ENCODE assay signal across 8 mouse cellular contexts in the genomic region with DNA sequence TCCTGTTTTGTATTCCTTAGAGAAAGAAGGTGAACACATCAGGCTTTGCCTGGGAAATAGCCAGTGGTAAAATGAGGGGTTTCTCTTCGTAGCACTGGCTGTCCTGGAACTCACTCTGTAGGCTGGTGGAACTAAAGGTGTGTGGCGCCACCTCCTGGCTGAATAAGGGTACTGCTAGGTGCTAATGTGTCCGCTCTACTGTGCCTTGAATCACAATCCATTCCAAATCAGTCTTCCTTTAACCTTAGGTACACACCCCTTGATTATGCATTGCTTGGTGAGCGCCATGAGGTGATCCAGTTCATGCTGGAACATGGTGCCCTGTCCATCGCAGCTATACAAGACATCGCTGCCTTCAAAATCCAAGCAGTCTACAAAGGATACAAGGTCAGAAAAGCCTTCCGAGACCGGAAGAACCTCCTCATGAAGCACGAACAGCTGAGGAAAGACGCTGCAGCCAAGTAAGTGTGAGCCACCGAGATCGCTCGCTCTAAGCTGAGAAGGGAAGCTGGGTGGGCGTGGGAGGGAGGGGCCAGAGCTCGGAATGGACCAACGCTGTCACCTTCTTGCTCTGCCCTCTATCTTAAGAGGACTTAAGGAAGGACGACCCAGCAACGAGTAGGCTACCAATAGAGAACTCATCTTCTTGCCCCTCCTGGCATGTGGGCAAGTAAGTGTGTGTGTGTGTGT.
DNase-seq lines count a peak whose midpoint lies in the region; ATAC-seq and TF ChIP-seq lines count a peak whose summit lies in the region.

No protein-coding gene starts in this region.

- H3K4me2 ChIP-seq in heart, embryonic 16.5 days (ENCODE audit: low read depth, low read length), result peak overlapping the region; percentile 63

- no peaks in the 10 kb centered on the region for H3K27me3 ChIP-seq in heart, embryonic 16.5 days (ENCODE audit: control insufficient read depth, insufficient read depth, low read length)

- peak; percentile 74; the same call in 1 of the 2 replicates for TF ChIP-seq CTCF in embryonic fibroblast, embryonic 13.5 days (IDR thresholded peaks at IDR 0.05; ENCODE audit: borderline replicate concordance, insufficient read depth, low read length)

- H3K4me1 ChIP-seq in embryonic fibroblast, embryonic 13.5 days (ENCODE audit: control insufficient read depth, insufficient read depth, low read length), result no peaks in the 10 kb centered on the region
- H3K4me1 ChIP-seq in heart, embryonic 16.5 days (ENCODE audit: control insufficient read depth, insufficient read depth, low read length), result peaks cover 12% of the 10 kb centered on the region

- 34% methylated on average over 18 of the region's 18 CpGs for WGBS in heart, embryonic 16.5 days

- H3K9me3 ChIP-seq in heart, embryonic 16.5 days (replicated peaks; ENCODE audit: control insufficient read depth, low read length), result no peaks in the 10 kb centered on the region

- no peaks in the 10 kb centered on the region for H3K36me3 ChIP-seq in heart, embryonic 16.5 days (ENCODE audit: control insufficient read depth, insufficient read depth)

- peak; percentile 20 to 24 for DNase-seq in CD8-positive naive resting alpha-beta T cell, adult 2 months (ENCODE audit: low read depth in 2 of 2, low spot score in 2 of 2)
- peak; percentile 78 for DNase-seq in adrenal gland, postnatal 10 days
- DNase-seq in kidney, postnatal 4 days, result peak; percentile 73 to 74
- DNase-seq in lung, adult 18-20 months, result peak; percentile 20 to 32
- DNase-seq in thymus, postnatal 14 days, result peak; percentile 54

- H3K27ac ChIP-seq in embryonic fibroblast, embryonic 13.5 days (ENCODE audit: insufficient read depth, low read length), result no peak overlapping the region
- H3K27ac ChIP-seq in heart, embryonic 16.5 days (ENCODE audit: low read length), result no peak overlapping the region

- peak overlapping the region; percentile 22; the same call in 1 of the 2 replicates for H3K9ac ChIP-seq in heart, embryonic 16.5 days (ENCODE audit: low read length)

- ATAC-seq in heart, embryonic 16.5 days (replicated peaks; ENCODE audit: extremely low read depth, insufficient read depth, low FRiP score), result no peak
- peak; percentile 58; the same call in 1 of the 2 replicates for ATAC-seq in neutrophil, adult 5-6 weeks (ENCODE audit: extremely low read depth, insufficient number of reproducible peaks, low FRiP score, poor library complexity, severe bottlenecking)

- H3K4me3 ChIP-seq in embryonic fibroblast, embryonic 13.5 days (ENCODE audit: insufficient read depth, low read length), result no peak overlapping the region
- peak overlapping the region; percentile 43 for H3K4me3 ChIP-seq in heart, embryonic 16.5 days (ENCODE audit: low read length)

- no peak for TF ChIP-seq POLR2A in embryonic fibroblast, embryonic 13.5 days (IDR thresholded peaks at IDR 0.05; ENCODE audit: low read depth, low read length)

Comparison
In these comparisons a context has a peak if more than half of its experiments do, and no peak if none do; other contexts are left out.
1. DNase-seq: peak in every context shown above with its lines; median percentile 78 in adrenal gland, postnatal 10 days; 74 in kidney, postnatal 4 days; 54 in thymus, postnatal 14 days; 26 in lung, adult 18-20 months; 22 in CD8-positive naive resting alpha-beta T cell, adult 2 months.